Mouse (Mus musculus) cerebellum, adult 2 months (tissue): ENCODE data around the gene Fbn1. TPM values are rescaled to one million over a fixed set of nuclear protein-coding genes. Genes with fewer than 3 reads are reported as not detected.

Experiments
- DNase-seq, 2 experiments: peaks; one replicate each; pipeline ENCODE4 v3.0.0; 2021
- H3K27ac ChIP-seq: fragments of 200-500 bp; 2 replicates; pipeline ENCODE4 v1.5.1; 2012; ENCODE audit warnings: low read length, control low read depth, inconsistent platforms; ENCODE audit not compliant: insufficient read depth
- H3K27me3 ChIP-seq: fragments of 200-500 bp; 2 replicates; pipeline ENCODE4 v1.6.1; 2012; ENCODE audit warnings: inconsistent platforms, mild to moderate bottlenecking, low read length, moderate library complexity; ENCODE audit not compliant: control insufficient read depth, insufficient read depth
- H3K4me1 ChIP-seq: fragments of 200-500 bp; 2 replicates; pipeline ENCODE4 v1.6.1; 2011; ENCODE audit warnings: low read length; ENCODE audit not compliant: control insufficient read depth, insufficient read depth
- H3K4me3 ChIP-seq: fragments of 200-500 bp; replicated peaks from 2 replicates; pipeline ENCODE3; 2011; ENCODE audit warnings: mild to moderate bottlenecking, low read depth, low read length, control low read depth; ENCODE audit not compliant: insufficient read depth
- CTCF ChIP-seq: fragments of 200-500 bp; IDR thresholded peaks from 2 replicates; pipeline ENCODE4 v1.5.1; 2011; ENCODE audit warnings: low read depth, mild to moderate bottlenecking, control low read depth, low read length, moderate library complexity, borderline replicate concordance; ENCODE audit not compliant: insufficient read depth
- POLR2A ChIP-seq: fragments of 200-500 bp; IDR thresholded peaks from 2 replicates; pipeline ENCODE4 v1.6.1; 2011; ENCODE audit warnings: low read length, control low read depth, borderline replicate concordance; ENCODE audit not compliant: insufficient read depth
- WGBS: fragments of 180-500 bp; shearing (Covaris S2); methylation state at CpG from one replicate; pipeline ENCODE4 v1.1.7; 2018; 5-methylcytosine and 5-hydroxymethylcytosine counted together
- polyA plus RNA-seq: library from polyadenylated mRNA; depleted of rRNA; stranded (reverse); fragments of >200 nt; gene quantifications from 2 replicates; pipeline ENCODE4 v1.2.3, GENCODE M21; 2012

Fbn1 gene
- polyA plus RNA-seq, 1 experiment: 1.2 TPM

DNA sequence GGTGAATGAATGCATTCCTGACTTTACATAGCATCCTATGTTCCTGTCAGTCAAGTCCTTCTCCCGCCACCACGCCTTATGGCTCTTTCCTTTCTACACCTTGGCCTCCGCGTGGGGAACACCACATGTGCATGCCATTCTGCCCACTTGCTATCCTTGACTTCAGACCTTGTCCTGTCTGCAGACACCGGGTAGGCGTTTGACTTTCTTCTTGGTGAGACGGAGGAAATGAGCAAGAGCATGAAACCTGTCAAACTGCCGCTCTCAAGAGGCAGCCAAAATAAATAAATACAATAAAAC is 205.2 kb downstream of the Fbn1 start:
- Histone ChIP-seq H3K27ac (no peak overlapping the region), H3K27me3 (no peaks in the 10 kb centered on the region), H3K4me1 (no peaks in the 10 kb centered on the region), H3K4me3 (no peak overlapping the region)
- no peak for TF ChIP-seq CTCF
- no peak for TF ChIP-seq POLR2A
- 90% methylated on average over 8 of the region's 8 CpGs for WGBS
- DNase-seq: no peak

DNA sequence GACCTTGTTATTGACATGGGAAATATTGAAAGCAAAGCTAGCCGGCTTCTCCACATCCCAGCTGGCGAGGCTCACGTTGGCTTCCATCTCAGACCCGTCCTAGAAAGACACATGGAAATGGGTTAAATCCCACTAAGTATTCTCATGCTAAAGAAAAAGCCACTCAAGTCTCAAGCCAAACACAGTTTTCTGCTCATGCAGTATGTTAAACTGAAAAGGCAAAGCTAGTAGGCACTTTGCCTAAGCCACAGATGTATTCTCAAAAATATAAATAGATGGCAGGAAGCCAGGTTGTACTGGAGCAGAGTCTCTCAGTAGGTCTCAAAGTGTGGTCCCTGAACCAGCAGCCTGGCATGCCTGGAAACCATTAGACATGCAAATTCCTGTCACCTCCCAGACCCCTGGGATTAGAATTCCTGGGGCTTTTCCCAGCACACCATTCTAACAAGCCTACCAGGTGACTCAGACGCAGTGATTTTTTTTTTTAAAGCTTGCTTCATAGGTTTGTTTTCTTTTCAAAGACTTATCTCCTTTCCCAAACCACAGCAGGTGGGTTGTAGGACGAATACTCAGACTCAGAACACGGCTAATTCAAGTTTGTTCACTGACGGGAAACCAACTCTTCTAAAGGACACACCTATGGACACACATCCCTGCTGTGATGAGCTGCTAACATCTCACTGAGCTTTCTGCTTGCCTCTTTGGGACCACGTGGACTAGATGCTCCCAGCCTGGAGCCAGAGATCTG is 205.7 kb downstream of the Fbn1 start:
- no peak for TF ChIP-seq POLR2A
- TF ChIP-seq CTCF: no peak
- no peaks in the 10 kb centered on the region for H3K27me3 ChIP-seq
- H3K4me1 ChIP-seq: no peaks in the 10 kb centered on the region
- 48% methylated on average over 9 of the region's 9 CpGs for WGBS
- no peak overlapping the region for H3K27ac ChIP-seq
- no peak for DNase-seq
- no peak overlapping the region for H3K4me3 ChIP-seq

DNA sequence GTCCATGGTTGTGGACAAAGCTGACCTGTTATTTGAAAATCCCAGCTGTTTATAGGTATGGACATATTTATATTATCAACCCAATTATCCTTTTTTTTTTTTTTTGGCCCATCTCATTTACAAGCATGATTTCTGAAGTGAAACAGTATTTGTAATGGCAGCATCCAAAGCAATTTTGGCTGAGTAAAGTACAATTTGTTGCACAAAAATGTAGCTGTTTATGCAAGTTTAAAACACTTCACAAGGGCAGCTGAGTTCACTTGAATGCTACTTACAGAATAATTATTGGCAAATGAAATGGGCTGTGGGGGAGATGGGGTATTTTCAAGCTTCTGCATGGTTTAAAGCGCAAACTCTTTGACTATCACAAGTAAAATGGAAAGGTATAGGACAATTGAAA is 209.0 kb downstream of the Fbn1 start:
- WGBS: 96% methylated on average over 1 of the region's 1 CpGs
- Histone ChIP-seq H3K4me3 (no peak overlapping the region), H3K27ac (no peak overlapping the region), H3K27me3 (no peaks in the 10 kb centered on the region), H3K4me1 (no peaks in the 10 kb centered on the region)
- TF ChIP-seq POLR2A: no peak
- no peak for TF ChIP-seq CTCF
- DNase-seq: no peak

DNA sequence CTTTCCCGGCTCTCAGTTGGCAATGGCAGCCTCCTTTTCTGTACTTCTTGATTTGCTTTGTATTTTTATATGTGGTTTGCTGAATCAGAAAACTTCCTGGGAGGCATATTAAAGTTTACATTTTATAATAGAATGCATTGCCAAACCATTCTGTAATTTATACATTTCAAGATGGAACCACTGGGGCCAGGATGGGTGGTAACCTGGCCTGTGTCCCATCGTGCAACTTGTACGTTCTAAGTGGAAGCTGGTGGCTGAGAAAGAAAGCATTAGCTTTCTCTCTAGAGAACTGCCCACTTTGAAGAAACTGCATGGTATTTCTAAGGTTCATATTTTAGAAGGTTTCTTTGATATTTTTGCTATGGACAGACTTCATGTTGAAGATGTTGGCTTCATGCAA is 212.3 kb downstream of the Fbn1 start:
- WGBS: 68% methylated on average over 3 of the region's 3 CpGs
- Histone ChIP-seq H3K27me3 (no peaks in the 10 kb centered on the region), H3K27ac (no peak overlapping the region)

DNA sequence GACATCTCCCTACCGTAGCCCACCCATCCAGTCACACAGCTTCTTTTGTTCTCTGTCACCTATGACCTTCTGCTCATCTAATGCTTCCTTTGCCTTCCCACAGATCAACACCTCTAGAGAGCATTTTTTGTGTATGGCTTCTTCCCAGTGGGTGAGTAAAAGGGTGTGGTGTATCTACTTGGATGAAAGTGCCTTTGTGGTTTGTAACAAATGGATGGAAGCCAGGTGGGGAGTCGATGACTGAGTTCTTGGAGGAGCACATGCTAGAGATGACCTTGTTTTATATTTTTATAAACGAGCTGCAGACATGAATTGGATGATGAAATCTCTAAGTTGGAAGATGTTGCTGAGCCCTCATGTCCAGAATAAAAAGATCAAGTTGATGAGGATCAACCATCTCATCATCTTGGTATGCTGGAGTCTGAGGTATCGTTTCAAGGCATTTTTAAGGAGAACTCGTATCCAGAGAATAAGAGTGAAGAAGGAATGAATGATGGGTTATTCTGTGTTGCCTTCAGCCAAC is 213.8 kb downstream of the Fbn1 start:
- WGBS: 83% methylated on average over 5 of the region's 5 CpGs
- Histone ChIP-seq H3K27ac (no peak overlapping the region), H3K4me1 (no peaks in the 10 kb centered on the region), H3K4me3 (no peak overlapping the region), H3K27me3 (no peaks in the 10 kb centered on the region)
- DNase-seq: no peak
- TF ChIP-seq CTCF (no peak), POLR2A (no peak)

More for the DNA sequence above, 212.3 kb downstream of the Fbn1 start:
- no peak for TF ChIP-seq CTCF
- no peak for TF ChIP-seq POLR2A
- Histone ChIP-seq H3K4me1 (no peaks in the 10 kb centered on the region), H3K4me3 (no peak overlapping the region)
- DNase-seq: no peak

DNA sequence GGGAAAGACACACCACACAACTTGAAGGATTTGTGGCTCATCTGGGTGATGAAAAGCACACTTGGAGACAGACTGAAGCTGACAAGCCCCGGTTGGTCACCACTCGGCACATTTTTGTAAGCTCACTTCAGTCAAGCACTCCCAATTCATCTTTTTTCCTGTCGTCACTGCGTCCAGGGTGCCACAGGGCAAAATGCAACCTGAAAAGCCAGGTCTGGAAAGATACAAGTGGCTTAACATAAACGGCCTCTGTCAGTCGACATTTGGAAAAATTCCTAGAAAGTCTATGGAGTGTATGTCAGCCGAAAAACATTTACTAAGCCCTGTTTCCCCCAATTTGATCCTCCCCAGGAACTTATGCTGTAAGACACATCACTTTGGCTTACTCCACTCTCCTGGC is 215.2 kb downstream of the Fbn1 start:
- WGBS: 93% methylated on average over 7 of the region's 7 CpGs
- no peaks in the 10 kb centered on the region for H3K27me3 ChIP-seq
- TF ChIP-seq POLR2A (no peak), CTCF (no peak)

DNA sequence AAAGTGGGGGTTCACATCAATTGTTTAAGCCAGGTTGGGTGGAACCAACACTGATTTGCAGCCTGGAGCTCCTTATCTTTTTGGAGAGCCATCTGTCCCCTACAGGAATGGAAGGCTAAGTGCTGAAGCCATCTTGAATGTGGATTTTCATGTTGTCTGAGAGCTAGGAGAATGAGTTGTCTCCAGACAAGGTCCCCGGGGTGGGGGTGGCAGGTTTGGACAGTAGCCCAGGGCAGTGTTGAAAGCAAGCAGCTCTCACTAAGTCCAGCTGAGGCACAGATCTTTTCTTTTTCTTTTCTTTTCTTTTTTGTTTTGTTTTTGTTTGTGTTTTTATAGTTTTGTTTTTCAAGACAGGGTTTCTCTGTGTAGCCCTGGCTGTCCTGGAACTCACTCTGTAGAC is 216.7 kb downstream of the Fbn1 start:
- WGBS: 44% methylated on average over 1 of the region's 1 CpGs
- H3K27me3 ChIP-seq: no peaks in the 10 kb centered on the region
- H3K4me3 ChIP-seq: no peak overlapping the region
- TF ChIP-seq CTCF (no peak), POLR2A (no peak)
- H3K27ac ChIP-seq: no peak overlapping the region
- no peaks in the 10 kb centered on the region for H3K4me1 ChIP-seq
- no peak for DNase-seq

More for the DNA sequence above, 215.2 kb downstream of the Fbn1 start:
- Histone ChIP-seq H3K4me1 (no peaks in the 10 kb centered on the region), H3K4me3 (no peak overlapping the region), H3K27ac (no peak overlapping the region)
- no peak for DNase-seq

DNA sequence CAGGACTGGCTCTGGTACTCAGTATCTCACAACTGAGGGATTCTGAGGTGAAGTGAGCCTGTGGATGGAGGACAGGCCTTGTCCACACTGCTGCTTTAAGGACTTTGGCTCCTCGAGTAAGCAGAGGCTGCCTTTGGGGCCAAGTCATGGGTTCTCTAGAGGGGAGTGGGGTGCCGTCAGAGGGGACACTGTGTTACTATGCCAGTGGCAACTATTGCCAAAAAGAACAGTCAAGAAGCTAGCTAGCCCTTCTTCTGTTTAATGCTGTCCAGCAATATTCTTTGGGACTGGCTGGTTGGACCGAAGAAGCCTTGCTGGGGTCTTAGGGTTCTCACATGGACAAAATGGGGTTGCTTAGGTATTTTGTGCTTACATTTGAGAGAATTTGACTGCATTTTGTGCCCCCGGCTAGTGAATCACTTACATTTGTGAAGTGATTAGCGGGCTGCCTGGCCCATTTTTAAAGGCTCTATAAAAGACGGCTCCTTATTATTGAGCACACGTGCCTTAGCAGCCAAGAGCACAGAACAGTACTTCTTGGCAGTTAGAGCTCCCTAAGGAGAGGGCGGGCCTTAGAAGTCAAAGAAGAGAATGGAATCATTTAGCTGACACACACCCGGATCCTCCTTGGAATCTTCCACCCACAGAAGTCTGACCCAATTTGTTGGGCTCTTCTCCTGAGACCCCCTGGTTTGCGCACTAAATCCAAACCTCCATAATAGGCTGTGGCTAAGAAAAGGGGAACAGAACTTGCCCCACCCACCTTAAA is 217.4 kb downstream of the Fbn1 start:
- no peak for DNase-seq
- no peaks in the 10 kb centered on the region for H3K27me3 ChIP-seq
- no peaks in the 10 kb centered on the region for H3K4me1 ChIP-seq
- no peak for TF ChIP-seq POLR2A
- TF ChIP-seq CTCF: no peak
- no peak overlapping the region for H3K27ac ChIP-seq
- 50% methylated on average over 10 of the region's 10 CpGs for WGBS
- no peak overlapping the region for H3K4me3 ChIP-seq
